Comparison of ENCODE assay signal across 7 mouse cellular contexts in genomic region chr15:97337636-97338352, GRCm38 (mm10).
DNase-seq lines count a peak whose midpoint lies in the region; ATAC-seq and TF ChIP-seq lines count a peak whose summit lies in the region.

No protein-coding gene starts in this region.

- peak; percentile 22 for DNase-seq in CD4-positive helper T cell, adult 2 months (ENCODE audit: low read depth, low spot score)
- peak; percentile 96 for DNase-seq in MEL (ENCODE audit: low read depth, low spot score)
- DNase-seq in heart, postnatal 0 days (ENCODE audit: low spot score) = no peak
- DNase-seq in right cerebral cortex, adult 2 months (ENCODE audit: low spot score in 2 of 2) = no peak
- DNase-seq in left cerebral cortex, postnatal 36 days (ENCODE audit: low spot score in 2 of 2) = no peak

- H3K9me3 ChIP-seq in MEL (replicated peaks; ENCODE audit: insufficient read depth, low read length) = no peaks in the 10 kb centered on the region
- peaks cover 5% of the 10 kb centered on the region; the same call in 1 of the 2 replicates for H3K9me3 ChIP-seq in heart, postnatal 0 days (replicated peaks; ENCODE audit: control insufficient read depth, low read length)

- peak; percentile 69 to 90 for TF ChIP-seq EP300 in MEL (IDR thresholded peaks at IDR 0.05; ENCODE audit: low read depth in 1 of 2, low read length in 2 of 2)
- TF ChIP-seq EP300 in heart, postnatal 0 days (IDR thresholded peaks at IDR 0.05; ENCODE audit: low read depth) = no peak

- H3K4me2 ChIP-seq in heart, postnatal 0 days (ENCODE audit: low read depth, low read length) = peak overlapping the region; percentile 63

- no peak for TF ChIP-seq RAD21 in MEL (IDR thresholded peaks at IDR 0.05; ENCODE audit: low read depth, low read length)

- H3K36me3 ChIP-seq in MEL (ENCODE audit: control insufficient read depth in 1 of 2, insufficient read depth in 2 of 2, low read length in 2 of 2) = peaks cover 0 to 20% of the 10 kb centered on the region in 2 experiments; a peak in 2 of 4 replicates
- H3K36me3 ChIP-seq in heart, postnatal 0 days (replicated peaks; ENCODE audit: control insufficient read depth, insufficient read depth, low read length) = no peaks in the 10 kb centered on the region

- H3K4me3 ChIP-seq in MEL (ENCODE audit: control insufficient read depth in 1 of 2, insufficient read depth in 1 of 2, low read depth in 2 of 2, low read length in 2 of 2) = peak overlapping the region; percentile 42 to 53
- peak overlapping the region; percentile 41 for H3K4me3 ChIP-seq in heart, postnatal 0 days (ENCODE audit: low read depth, low read length)

- H3K27me3 ChIP-seq in MEL (ENCODE audit: control insufficient read depth in 1 of 2, insufficient read depth in 2 of 2, low read length in 2 of 2) = no peaks in the 10 kb centered on the region
- no peaks in the 10 kb centered on the region for H3K27me3 ChIP-seq in heart, postnatal 0 days (ENCODE audit: control insufficient read depth, insufficient read depth, low read length)

- peak overlapping the region; percentile 72 for H3K27ac ChIP-seq in MEL (ENCODE audit: control insufficient read depth, low read depth, low read length)
- no peak overlapping the region for H3K27ac ChIP-seq in heart, postnatal 0 days (ENCODE audit: low read depth)

- WGBS in heart, postnatal 0 days = 36% methylated on average over 14 of the region's 14 CpGs

- intact Hi-C loops in left cerebral cortex, postnatal 36 days (cut with DNase I) = no loop called here

- ATAC-seq in heart, postnatal 0 days (ENCODE audit: insufficient read depth, low read depth) = 0 out of 2 replicates have a peak, but pooled peaks have one; percentile 14
- ATAC-seq in megakaryocyte, adult 5-6 weeks (ENCODE audit: poor library complexity, severe bottlenecking) = peak; percentile 73
- no peak for ATAC-seq in activated CD4-positive, CD25-positive, alpha-beta regulatory T cell, adult 4 months

- H3K9ac ChIP-seq in MEL (ENCODE audit: control insufficient read depth, low read depth, low read length, poor library complexity, severe bottlenecking) = peak overlapping the region; percentile 64
- peak overlapping the region; percentile 41 for H3K9ac ChIP-seq in heart, postnatal 0 days (replicated peaks; ENCODE audit: low read depth, low read length)

- peaks cover 12 to 33% of the 10 kb centered on the region in 2 experiments for H3K4me1 ChIP-seq in MEL (ENCODE audit: control insufficient read depth in 1 of 2, insufficient read depth in 2 of 2, low read length in 2 of 2)
- peaks cover 11% of the 10 kb centered on the region; the same call in 1 of the 2 replicates for H3K4me1 ChIP-seq in heart, postnatal 0 days (ENCODE audit: control insufficient read depth, insufficient read depth)

- TF ChIP-seq CTCF in MEL (IDR thresholded peaks at IDR 0.05 in 2 of 3, conservative IDR thresholded peaks at IDR 0.05 in 1 of 3; ENCODE audit: control insufficient read depth in 1 of 3, insufficient read depth in 1 of 3, low read depth in 2 of 3, low read length in 3 of 3, poor library complexity in 1 of 3, severe bottlenecking in 1 of 3) = no peak
- no peak for TF ChIP-seq CTCF in heart, postnatal 0 days (IDR thresholded peaks at IDR 0.05; ENCODE audit: low read depth)

- peak in 1 of 2 experiments; percentile 77; a peak in 2 of 4 replicates for TF ChIP-seq POLR2A in MEL (IDR thresholded peaks at IDR 0.05; ENCODE audit: control insufficient read depth in 1 of 2, insufficient read depth in 1 of 2, low read depth in 1 of 2, low read length in 2 of 2, poor library complexity in 1 of 2)

- no peaks in the 10 kb centered on the region; the same call in 1 of the 2 replicates for H3K79me2 ChIP-seq in MEL (ENCODE audit: control insufficient read depth, insufficient read depth, low read length, poor library complexity)

TF ChIP-seq in MEL, 35 proteins besides CTCF, POLR2A, EP300 and RAD21:
- TF ChIP-seq UBTF (IDR thresholded peaks at IDR 0.05; ENCODE audit: borderline replicate concordance, insufficient read depth, low read depth, low read length) (no peak), ETS1 (IDR thresholded peaks at IDR 0.05; ENCODE audit: low read depth, low read length) (peak; percentile 79), GATA1 (IDR thresholded peaks at IDR 0.05; ENCODE audit: low read depth, low read length) (peak; percentile 68), POLR2AphosphoS2 (IDR thresholded peaks at IDR 0.05; ENCODE audit: low read length) (0 out of 2 replicates have a peak, but pooled peaks have one; percentile 54), TBP (IDR thresholded peaks at IDR 0.05; ENCODE audit: low read depth, low read length) (peak; percentile 86), RCOR1 (IDR thresholded peaks at IDR 0.05; ENCODE audit: low read depth, low read length) (peak; percentile 36; the same call in 1 of the 2 replicates), MAZ (IDR thresholded peaks at IDR 0.05; ENCODE audit: low read depth, low read length) (peak; percentile 22; the same call in 1 of the 2 replicates), NRF1 (IDR thresholded peaks at IDR 0.05; ENCODE audit: insufficient read depth, low read depth, low read length, poor library complexity, severe bottlenecking) (no peak), TAL1 (IDR thresholded peaks at IDR 0.05; ENCODE audit: low read length) (peak; percentile 61), ZKSCAN1 (IDR thresholded peaks at IDR 0.05; ENCODE audit: low read depth, low read length) (no peak), CHD1 (IDR thresholded peaks at IDR 0.05; ENCODE audit: low read depth, low read length) (no peak), E2F4 (IDR thresholded peaks at IDR 0.05; ENCODE audit: borderline replicate concordance, low read depth, low read length) (no peak), MXI1 (IDR thresholded peaks at IDR 0.05; ENCODE audit: low read depth, low read length) (peak; percentile 69), HCFC1 (IDR thresholded peaks at IDR 0.05; ENCODE audit: low read depth, low read length) (no peak), ZC3H11A (IDR thresholded peaks at IDR 0.05; ENCODE audit: low read depth, low read length) (no peak), TCF12 (IDR thresholded peaks at IDR 0.05; ENCODE audit: low read depth, low read length) (peak; percentile 76), USF1 (IDR thresholded peaks at IDR 0.05; ENCODE audit: low read depth, low read length) (peak; percentile 60), MAX (IDR thresholded peaks at IDR 0.05; ENCODE audit: low read length) (peak; percentile 78; the same call in 1 of the 2 replicates), MAFK (IDR thresholded peaks at IDR 0.05; ENCODE audit: borderline replicate concordance, low read depth, low read length) (no peak), ELF1 (IDR thresholded peaks at IDR 0.05; ENCODE audit: low read depth, low read length) (0 out of 2 replicates have a peak, but pooled peaks have one; percentile 20), MYC (IDR thresholded peaks at IDR 0.05; ENCODE audit: low read depth, low read length) (peak; percentile 94), BHLHE40 (IDR thresholded peaks at IDR 0.05; ENCODE audit: borderline replicate concordance, low read depth, low read length) (no peak), SIN3A (IDR thresholded peaks at IDR 0.05; ENCODE audit: low read length) (peak; percentile 63), MEF2A (IDR thresholded peaks at IDR 0.05; ENCODE audit: extremely low read depth, insufficient replicate concordance, low read depth, low read length, poor library complexity, severe bottlenecking) (no peak), KAT2A (conservative IDR thresholded peaks at IDR 0.05; ENCODE audit: low read depth, low read length) (no peak), CHD2 (IDR thresholded peaks at IDR 0.05; ENCODE audit: low read length) (peak; percentile 68), JUND (IDR thresholded peaks at IDR 0.05; ENCODE audit: low read depth, low read length) (no peak), SMC3 (IDR thresholded peaks at IDR 0.05; ENCODE audit: low read depth, low read length) (no peak), GABPA (IDR thresholded peaks at IDR 0.05; ENCODE audit: low read depth, low read length) (no peak), USF2 (IDR thresholded peaks at IDR 0.05; ENCODE audit: borderline replicate concordance in 1 of 2, insufficient read depth in 1 of 2, low read depth in 1 of 2, low read length in 2 of 2) (no peak), POLR2AphosphoS5 (IDR thresholded peaks at IDR 0.05; ENCODE audit: borderline replicate concordance, low read depth, low read length) (no peak), ZMIZ1 (IDR thresholded peaks at IDR 0.05; ENCODE audit: low read depth, low read length) (no peak), NELFE (IDR thresholded peaks at IDR 0.05; ENCODE audit: low read depth, low read length) (peak; percentile 54), ZNF384 (IDR thresholded peaks at IDR 0.05; ENCODE audit: low read depth, low read length) (no peak), MYB (IDR thresholded peaks at IDR 0.05; ENCODE audit: low read depth, low read length) (peak; percentile 75)

Comparison
In these comparisons a context has a peak if more than half of its experiments do, and no peak if none do; other contexts are left out.
1. DNase-seq: peak in CD4-positive helper T cell, adult 2 months (single experiment) and MEL (single experiment); none in heart, postnatal 0 days (single experiment), right cerebral cortex, adult 2 months (0 of 2) and left cerebral cortex, postnatal 36 days (0 of 2).